Mouse (Mus musculus) ZHBTc4 (cell line): ENCODE results near the gene Ccl22.
A peak's percentile ranks its signal among the peaks of the same experiment; 100 is the strongest.

ENCODE experiments used
- DNase-seq: peaks from one replicate; pipeline ENCODE4 v3.0.0-alpha.2; 2011; ENCODE audit warnings: low read depth, low spot score

Ccl22 gene

GRCm38 (mm10) chr8:94745476-94746184 lies at the start of gene Ccl22:
Ccl22 (plus strand) TSS chr8:94745590.
- no peak for DNase-seq

GRCm38 (mm10) chr8:94695994-94696384 lies 49.4 kb upstream of the Ccl22 start, which contains the start of gene Pllp:
Pllp (minus strand) TSS chr8:94696278.
- DNase-seq = peak; percentile 88

GRCm38 (mm10) chr8:94696566-94696965 lies 48.8 kb upstream of the Ccl22 start:
- no peak for DNase-seq

- DNase-seq = no peak
Observed at GRCm38 (mm10) chr8:94697956-94698355, 47.4 kb upstream of the Ccl22 start.

- DNase-seq = peak; percentile 43
Observed at GRCm38 (mm10) chr8:94699366-94699765, 46.0 kb upstream of the Ccl22 start.

- no peak for DNase-seq
Observed at GRCm38 (mm10) chr8:94700421-94700935, 44.9 kb upstream of the Ccl22 start.

GRCm38 (mm10) chr8:94702156-94702555 lies 43.2 kb upstream of the Ccl22 start:
- no peak for DNase-seq

GRCm38 (mm10) chr8:94702844-94703813 lies 42.3 kb upstream of the Ccl22 start:
- DNase-seq = peak; percentile 93

- DNase-seq = peak; percentile 96
Observed at GRCm38 (mm10) chr8:94703972-94704668, 41.3 kb upstream of the Ccl22 start.

GRCm38 (mm10) chr8:94704669-94704984 lies 40.8 kb upstream of the Ccl22 start:
- DNase-seq = no peak

GRCm38 (mm10) chr8:94705581-94706245 lies 39.7 kb upstream of the Ccl22 start:
- DNase-seq = no peak

GRCm38 (mm10) chr8:94706732-94707395 lies 38.5 kb upstream of the Ccl22 start:
- DNase-seq = peak; percentile 26

- no peak for DNase-seq
Observed at GRCm38 (mm10) chr8:94710336-94710735, 35.1 kb upstream of the Ccl22 start.

- DNase-seq = no peak
Observed at GRCm38 (mm10) chr8:94711160-94711718, 34.2 kb upstream of the Ccl22 start.

- no peak for DNase-seq
Observed at GRCm38 (mm10) chr8:94714556-94714955, 30.8 kb upstream of the Ccl22 start.

GRCm38 (mm10) chr8:94715871-94716270 lies 29.5 kb upstream of the Ccl22 start:
- no peak for DNase-seq

- no peak for DNase-seq
Observed at GRCm38 (mm10) chr8:94716841-94717240, 28.5 kb upstream of the Ccl22 start.

GRCm38 (mm10) chr8:94725998-94726397 lies 19.4 kb upstream of the Ccl22 start:
- DNase-seq = no peak

- DNase-seq = no peak
Observed at GRCm38 (mm10) chr8:94729301-94729700, 16.1 kb upstream of the Ccl22 start.

GRCm38 (mm10) chr8:94733821-94734465 lies 11.4 kb upstream of the Ccl22 start:
- DNase-seq = no peak
